Mouse (Mus musculus): ENCODE results near the gene Plekhj1. TPM values are rescaled to one million over a fixed set of nuclear protein-coding genes. Genes with fewer than 3 reads are reported as not detected.
A peak's percentile ranks its signal among the peaks of the same experiment; 100 is the strongest.

Plekhj1 gene
- total RNA-seq, 2 experiments from 2014 or later: 32.6 to 32.9 TPM

DNA sequence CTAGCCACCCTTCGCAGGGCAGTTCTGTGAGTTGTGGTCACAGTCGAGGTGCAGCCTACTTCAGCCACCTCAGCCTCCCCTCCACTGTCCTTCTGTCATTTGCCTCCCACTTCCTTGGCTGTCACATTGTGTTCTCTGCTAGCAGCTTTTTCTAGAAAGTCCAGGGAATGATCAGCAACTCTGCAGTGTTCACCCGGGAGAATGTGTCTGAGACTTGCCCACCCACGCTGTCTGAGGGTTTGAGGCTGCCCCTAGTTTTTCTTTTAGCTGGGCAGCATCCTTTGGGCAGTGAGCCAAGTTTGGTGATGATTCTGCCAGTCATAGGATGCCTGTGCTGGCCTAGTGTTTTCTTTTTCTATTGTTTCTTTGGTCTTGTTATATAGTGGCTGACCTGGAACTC, 41.5 kb downstream of the Plekhj1 start:
- intact Hi-C loops (cut with DNase I): loop anchor here (1.0 kb wide), 1 partner anchor 17 kb away; no protein-coding TSS in a partner anchor
- DNase-seq: peak; percentile 21 to 38

DNA sequence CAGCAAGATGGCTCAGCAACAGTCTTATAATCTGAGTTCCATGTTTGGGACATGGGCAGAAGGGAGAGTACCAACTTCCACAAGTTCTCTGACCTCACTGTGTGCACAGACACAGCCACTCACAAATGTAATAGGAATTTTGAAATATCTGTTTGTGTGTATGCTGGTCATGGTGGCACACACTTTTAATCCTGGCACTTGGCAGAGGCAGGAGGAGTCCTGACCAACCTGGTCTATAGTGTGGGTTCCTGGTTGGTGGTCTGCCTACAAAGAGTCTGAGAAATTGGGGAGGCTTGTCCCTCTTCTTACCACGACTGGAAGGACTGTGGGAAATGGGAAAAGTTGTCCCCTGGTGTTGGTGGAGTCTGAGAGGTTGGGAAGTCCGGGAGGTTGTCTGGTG, 41.9 kb downstream of the Plekhj1 start:
- intact Hi-C loops (cut with DNase I): no loop called here
- DNase-seq: no peak

DNA sequence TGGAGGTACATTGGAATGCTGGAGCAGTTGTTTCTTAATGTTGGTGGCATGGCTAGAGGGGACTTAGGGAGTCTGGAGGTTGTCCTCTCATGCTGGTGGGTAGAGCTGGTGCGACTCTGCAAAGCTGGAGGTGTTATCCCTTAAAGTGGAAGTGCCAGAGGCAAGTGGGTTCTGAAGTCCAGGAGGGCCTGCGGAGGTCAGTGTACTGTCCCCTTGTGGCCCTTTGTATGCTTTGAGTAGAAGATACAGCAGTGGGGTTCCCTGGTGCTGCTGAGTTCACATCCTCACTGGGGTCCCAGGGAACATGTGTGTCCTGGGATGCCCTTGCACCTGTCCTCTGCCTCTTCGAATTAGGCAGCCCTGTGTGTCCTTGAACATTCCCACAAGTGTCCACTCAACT, 42.3 kb downstream of the Plekhj1 start:
- peak; percentile 41 to 56 for DNase-seq
- intact Hi-C loops (cut with DNase I): no loop called here

DNA sequence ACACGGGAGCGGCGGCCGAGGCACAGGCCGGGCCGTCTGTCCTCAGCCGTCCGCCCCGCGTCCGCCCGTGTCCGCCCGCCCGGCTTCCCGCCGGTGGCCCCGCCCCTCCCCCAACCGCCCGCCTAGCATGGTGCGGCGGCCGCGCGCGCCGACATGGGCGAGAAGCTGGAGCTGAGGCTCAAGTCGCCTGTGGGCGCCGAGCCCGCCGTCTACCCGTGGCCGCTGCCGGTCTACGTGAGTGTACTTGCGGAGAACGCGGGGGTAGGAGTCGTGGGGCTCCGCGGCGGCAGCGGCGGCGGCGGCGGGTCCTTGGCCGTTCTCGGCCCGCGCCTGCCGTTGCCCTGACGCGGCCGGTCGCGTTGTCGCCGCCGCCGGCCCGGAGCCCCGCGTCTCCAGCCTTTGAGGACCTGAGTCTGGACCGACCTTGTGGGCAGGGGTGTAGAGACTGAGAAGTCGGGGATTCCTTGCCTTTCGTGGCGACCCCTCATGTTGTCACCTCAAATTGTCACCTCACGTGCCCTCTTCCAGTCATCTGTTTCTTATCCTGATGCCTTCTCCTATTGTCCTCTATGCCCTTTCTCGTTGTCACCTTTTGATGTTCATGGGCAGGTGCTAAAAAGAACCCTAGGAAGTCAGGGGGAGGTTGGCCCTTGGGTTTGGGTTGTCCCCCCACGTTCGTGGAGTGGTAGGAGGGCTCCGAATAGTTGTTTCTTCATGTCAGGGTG, 43.0 kb downstream of the Plekhj1 start:
- intact Hi-C loops (cut with DNase I): no loop called here
- DNase-seq: no peak

DNA sequence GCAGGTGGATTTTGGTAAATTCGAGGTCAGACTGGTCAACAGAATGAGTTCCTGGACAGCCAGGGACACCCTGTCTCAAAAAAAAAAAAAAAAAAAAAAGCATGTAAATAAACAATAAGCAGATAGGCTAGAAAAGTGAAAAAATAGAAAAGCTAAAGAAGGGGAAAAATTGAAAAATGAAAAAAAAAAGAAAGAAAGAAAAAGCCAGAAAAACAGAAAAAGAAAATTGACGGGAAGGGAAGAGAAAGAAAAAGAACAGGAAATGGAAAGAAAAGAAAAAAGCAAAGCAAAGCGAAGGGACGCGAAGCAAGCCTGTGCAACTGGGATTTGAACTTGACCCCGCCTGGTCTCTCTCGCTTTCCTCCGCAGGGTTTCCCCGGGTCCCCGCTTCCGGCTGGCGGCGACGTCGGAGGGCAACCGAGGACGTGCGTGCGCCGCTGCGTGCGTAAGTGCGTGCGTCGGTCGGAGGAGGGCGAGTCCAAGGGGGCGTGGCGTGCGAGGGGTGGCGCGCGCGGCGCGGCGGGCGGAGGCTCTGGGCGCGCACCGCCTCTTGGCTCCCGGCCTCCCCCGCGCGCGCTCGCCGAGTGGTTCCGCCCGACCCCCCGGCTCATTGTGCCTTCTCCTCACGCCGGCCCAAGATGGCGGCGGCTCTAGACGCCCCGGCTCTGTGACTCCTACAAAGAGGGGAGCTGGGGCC, 43.7 kb downstream of the Plekhj1 start, which contains the start of gene Dot1l:
Gene Dot1l, plus strand, starts transcription at position 613 of the 697 bp plus-strand sequence.
- intact Hi-C loops (cut with DNase I): no loop called here
- DNase-seq: peak; percentile 99

DNA sequence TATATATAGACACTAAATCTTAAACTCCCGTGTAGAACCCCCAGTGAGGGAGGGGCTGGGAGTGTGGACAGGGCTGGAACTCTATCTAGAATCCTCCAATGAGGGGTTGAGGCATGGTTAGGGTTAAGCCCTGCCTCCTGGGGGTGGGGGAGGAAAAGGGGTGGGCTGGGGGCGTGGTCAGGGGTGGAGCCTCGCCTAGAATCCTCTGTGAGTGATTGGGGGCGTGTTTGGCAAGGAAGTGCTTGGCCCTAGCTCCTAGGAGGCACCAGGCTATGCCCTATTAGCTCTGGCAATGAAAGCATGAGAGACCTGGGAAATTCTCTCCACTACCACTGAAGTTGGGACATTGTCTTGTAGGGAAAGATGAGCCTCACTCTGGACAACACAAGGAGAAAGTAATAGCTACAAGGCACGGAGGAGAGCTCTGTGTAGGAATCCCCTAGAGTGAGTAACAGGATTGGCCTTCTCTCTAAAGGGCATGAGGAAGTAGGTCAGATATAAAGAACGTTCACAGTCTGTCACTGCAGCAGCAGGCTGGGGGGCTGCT, 46.3 kb downstream of the Plekhj1 start:
- intact Hi-C loops (cut with DNase I): no loop called here
- DNase-seq: peak; percentile 90 to 92

DNA sequence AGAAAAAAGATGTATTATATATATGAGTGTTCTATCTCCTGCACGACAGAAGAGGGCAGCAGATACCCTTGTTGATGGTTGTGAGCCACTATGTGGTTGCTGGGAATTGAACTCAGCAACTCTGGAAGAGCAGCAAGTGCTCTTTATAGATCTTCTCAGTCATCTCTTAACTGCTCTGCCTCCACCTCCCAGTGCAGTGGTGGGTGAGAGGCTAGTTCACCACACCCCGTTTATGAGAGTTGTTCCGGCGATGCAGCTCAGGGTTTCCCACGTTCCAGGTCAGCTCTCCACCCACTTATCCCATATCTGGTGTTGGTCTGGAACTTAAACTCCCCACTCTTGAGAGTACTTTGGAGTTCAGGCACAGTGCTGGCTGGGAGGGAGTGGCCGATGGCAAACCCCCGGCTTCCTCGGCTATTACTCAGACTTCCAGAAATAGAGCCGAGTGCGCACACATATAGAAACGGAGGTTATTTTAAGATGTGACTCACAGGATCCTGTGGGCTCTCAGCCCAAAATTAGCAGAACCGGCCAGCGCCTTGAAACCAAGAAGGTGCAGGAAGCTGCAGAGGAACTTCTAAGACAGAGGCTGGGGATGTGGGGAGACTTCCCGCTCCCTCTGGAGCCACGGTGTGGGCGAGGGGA, 47.1 kb downstream of the Plekhj1 start:
- intact Hi-C loops (cut with DNase I): no loop called here

DNA sequence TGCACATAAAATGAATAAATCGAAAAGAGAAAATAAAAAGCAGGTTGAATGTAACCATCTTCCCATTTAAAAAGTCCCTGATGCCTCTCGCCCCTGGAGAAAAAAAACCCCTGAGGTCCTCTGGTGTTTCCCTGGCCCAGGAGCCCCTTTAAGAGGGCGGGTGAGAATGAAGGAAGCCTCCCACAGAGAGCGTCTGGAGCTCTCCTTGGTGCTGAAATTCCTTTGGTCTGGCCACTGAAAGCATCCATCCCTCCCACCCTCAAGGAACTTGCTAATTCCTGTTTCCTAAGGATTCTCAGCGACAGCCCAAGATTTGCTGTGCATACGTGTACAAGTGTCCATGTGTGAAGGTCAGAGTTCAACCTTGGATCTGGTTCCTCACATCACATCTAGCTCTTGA, 49.8 kb downstream of the Plekhj1 start:
- intact Hi-C loops (cut with DNase I): loop anchor here (2.0 to 5.0 kb wide), 2 partner anchors 59 to 68 kb away; partner anchors contain the start of gene Amh
- peak; percentile 77 to 89 for DNase-seq

More for the DNA sequence above, 47.1 kb downstream of the Plekhj1 start:
- DNase-seq: peak; percentile 89 to 93

DNA sequence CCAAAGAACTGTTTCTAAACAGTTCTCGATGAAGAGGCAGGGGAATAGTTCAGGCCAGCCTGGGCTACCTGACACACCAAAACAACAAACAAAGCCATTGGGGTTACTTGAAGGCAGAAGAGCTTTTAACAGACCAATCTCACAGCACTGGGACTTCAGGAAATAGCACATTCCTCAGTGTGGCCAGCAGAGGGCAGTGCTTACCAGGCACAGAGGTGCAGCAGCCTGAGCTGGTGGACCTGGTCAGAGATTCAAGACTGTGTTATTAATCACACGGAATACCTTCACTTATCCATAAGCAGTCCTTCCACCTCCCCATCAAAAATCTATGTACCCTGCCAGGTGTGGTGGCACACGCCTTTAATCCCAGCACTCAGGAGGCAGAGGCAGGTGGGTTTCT, 51.0 kb downstream of the Plekhj1 start:
- intact Hi-C loops (cut with DNase I): loop anchor here (1.0 to 5.0 kb wide), 4 partner anchors 27 to 133 kb away; partner anchors contain the start of gene Amh
- peak; percentile 86 to 92 for DNase-seq

Small RNA genes within 50 kb of the gene (microRNA-seq; reads per million reads assigned to microRNA genes)
- 4.9 to 5.7 reads per million in 2 experiments for gene Mir1982

Other genes with a start within 250 kb of the Plekhj1 start
- gene Rexo1, start 237.1 kb downstream of the Plekhj1 start, total RNA-seq (2021): 10 to 100 TPM; 20.3 to 21.5 TPM
- 1 to 10 TPM; 5.9 to 6.9 TPM for gene Klf16, start 221.3 kb downstream of the Plekhj1 start, total RNA-seq (2021)
- gene Abhd17a, start 208.3 kb downstream of the Plekhj1 start, total RNA-seq (2021): 100 to 1,000 TPM in 1 of 2 experiments, 10 to 100 TPM in 1; 92.2 to 102 TPM
- gene Scamp4, start 195.8 kb downstream of the Plekhj1 start, total RNA-seq (2021): 10 to 100 TPM; 25.9 to 27.8 TPM
- gene Adat3, start 195.7 kb downstream of the Plekhj1 start, total RNA-seq (2021): 1 to 10 TPM; 1.2 to 1.8 TPM
- 1 to 10 TPM in 1 of 2 experiments, under 1 TPM in 1; 0.98 to 1.2 TPM for gene Gm49322, start 192.6 kb downstream of the Plekhj1 start, total RNA-seq (2021)
- gene Csnk1g2, start 175.8 kb downstream of the Plekhj1 start, total RNA-seq (2021): 100 to 1,000 TPM; 137 to 141 TPM
- 10 to 100 TPM; 42.2 to 46.4 TPM for gene Btbd2, start 141.6 kb downstream of the Plekhj1 start, total RNA-seq (2021)
- gene Mknk2, start 120.5 kb downstream of the Plekhj1 start, total RNA-seq (2021): 100 to 1,000 TPM; 143 to 159 TPM
- gene Mob3a, start 96.6 kb downstream of the Plekhj1 start, total RNA-seq (2021): 10 to 100 TPM; 10.1 to 11.3 TPM
- gene Izumo4, start 96.4 kb downstream of the Plekhj1 start, total RNA-seq (2021): 1 to 10 TPM; 2.9 to 4.1 TPM
- 10 to 100 TPM; 47.6 to 52.5 TPM for gene Ap3d1, start 56.4 kb downstream of the Plekhj1 start, total RNA-seq (2021)
- gene Dot1l, start 43.4 kb downstream of the Plekhj1 start, total RNA-seq (2021): 10 to 100 TPM; 66.3 to 67.6 TPM
- gene Sf3a2, start 428 bp downstream of the Plekhj1 start, total RNA-seq (2021): 10 to 100 TPM; 36.8 to 41.4 TPM
- gene Amh, start 6.6 kb upstream of the Plekhj1 start, total RNA-seq (2021): under 1 TPM; 0.41 to 0.45 TPM
- gene Jsrp1, start 14.9 kb upstream of the Plekhj1 start, total RNA-seq (2021): under 1 TPM in 1 of 2 experiments, not detected in 1; 0.74 TPM
- 1,000 to 10,000 TPM; 1,023 to 1,076 TPM for gene Oaz1, start 28.0 kb upstream of the Plekhj1 start, total RNA-seq (2021)
- 1 to 10 TPM; 3.8 to 6.5 TPM for gene Lingo3, start 45.4 kb upstream of the Plekhj1 start, total RNA-seq (2021)
- 10 to 100 TPM; 23.6 to 28.2 TPM for gene Lsm7, start 56.6 kb upstream of the Plekhj1 start, total RNA-seq (2021)
- gene Sppl2b, start 56.6 kb upstream of the Plekhj1 start, total RNA-seq (2021): 10 to 100 TPM; 26.0 to 27.7 TPM
- not detected for gene Tmprss9, start 73.2 kb upstream of the Plekhj1 start, total RNA-seq (2021)
- gene Timm13, start 102.3 kb upstream of the Plekhj1 start, total RNA-seq (2021): 100 to 1,000 TPM; 163 to 175 TPM
- 10 to 100 TPM; 10.2 to 11.9 TPM for gene Lmnb2, start 119.6 kb upstream of the Plekhj1 start, total RNA-seq (2021)
- 10 to 100 TPM; 11.5 to 18.3 TPM for gene Gadd45b, start 131.4 kb upstream of the Plekhj1 start, total RNA-seq (2021)
- 1 to 10 TPM in 1 of 2 experiments, under 1 TPM in 1; 0.67 to 1.1 TPM for gene Gng7, start 216.3 kb upstream of the Plekhj1 start, total RNA-seq (2021)
- not detected for gene Diras1, start 227.0 kb upstream of the Plekhj1 start, total RNA-seq (2021)
- 10 to 100 TPM; 11.5 to 13.0 TPM for gene Slc39a3, start 238.8 kb upstream of the Plekhj1 start, total RNA-seq (2021)

Measured in heart, postnatal 10 days (tissue).